Mouse (Mus musculus) spleen, postnatal 10 days (tissue): ENCODE data around the gene Dusp8.
"Not testable (repeated sequence)": the region's sequence is repeated elsewhere in the genome, so short reads cannot be mapped to it uniquely, and the experiment has no call there.

Experiments used
- DNase-seq, 2 experiments: peaks; one replicate each; pipeline ENCODE4 v3.0.0; 2021 to 2022; ENCODE audit warnings: low spot score in 2 of 2

The Dusp8 gene

DNA sequence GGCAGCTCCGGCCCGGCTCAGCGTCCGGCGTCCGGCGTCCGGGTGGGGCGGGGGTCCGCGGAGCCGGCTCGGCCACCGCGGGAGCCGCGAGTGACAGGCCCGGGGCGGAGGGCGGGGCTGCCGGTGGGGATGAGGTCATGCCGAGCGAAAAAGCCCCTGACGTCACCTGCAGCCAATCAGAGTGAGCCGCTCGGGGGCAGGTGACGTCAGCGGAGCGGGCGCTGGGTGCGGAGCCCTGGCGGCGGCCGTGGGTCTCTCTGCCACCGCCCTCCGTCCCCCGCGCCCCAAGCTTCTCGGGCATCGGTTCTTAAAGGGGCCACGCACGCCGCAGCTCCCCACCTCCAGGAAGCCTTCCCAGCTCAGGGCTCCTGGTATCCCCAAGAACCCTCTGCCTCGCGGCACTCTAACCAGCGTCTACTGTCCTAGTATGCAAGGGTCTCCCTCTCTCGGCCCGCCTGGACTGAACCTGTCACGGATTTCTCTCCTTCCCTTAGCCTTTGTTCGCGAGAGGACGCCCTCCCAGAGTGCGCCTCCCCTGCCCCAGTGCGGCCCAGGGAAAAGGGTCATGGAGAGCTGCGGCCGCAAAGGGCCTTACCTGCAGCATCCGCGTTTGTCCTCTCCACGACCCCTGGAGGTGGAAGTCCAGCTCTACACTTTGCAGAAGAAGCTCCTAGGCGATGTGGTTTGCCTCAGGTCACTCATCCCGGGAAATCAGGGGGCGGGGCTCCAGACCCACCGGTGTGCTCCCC is at the start of gene Dusp8:
Gene Dusp8, minus strand, starts transcription at position 661 of the 749 bp plus-strand sequence.
- peak; percentile 94 to 95 for DNase-seq

DNA sequence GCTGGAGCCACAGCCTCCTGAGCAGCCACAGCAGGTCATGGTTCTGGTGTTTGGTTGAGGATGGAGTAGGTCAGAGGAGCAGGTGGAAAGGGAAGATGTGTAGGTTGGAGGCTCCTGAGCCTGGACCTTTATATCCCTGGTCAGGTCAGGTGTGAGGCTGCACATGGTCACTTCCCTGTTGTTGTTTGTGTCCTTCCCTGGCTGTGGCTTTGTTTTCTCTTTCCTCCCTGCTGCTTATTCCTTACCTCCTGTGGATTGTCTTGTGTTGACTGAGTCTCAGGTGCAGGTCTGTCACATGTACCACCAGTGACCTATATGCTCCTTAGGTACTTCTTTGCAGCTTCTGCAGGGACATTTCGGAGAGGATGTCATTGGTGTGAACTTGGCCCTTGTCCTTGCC is 48.9 kb upstream of the Dusp8 start, which contains the start of gene Gm45337:
Gene Gm45337, minus strand, starts transcription at position 101 of the 400 bp plus-strand sequence.
- DNase-seq, result no peak

GRCm38 (mm10) chr7:142143506-142144010 is 47.9 kb upstream of the Dusp8 start:
- not testable (repeated sequence) for DNase-seq

GRCm38 (mm10) chr7:142140696-142141095 is 45.1 kb upstream of the Dusp8 start:
- DNase-seq, result no peak

DNA sequence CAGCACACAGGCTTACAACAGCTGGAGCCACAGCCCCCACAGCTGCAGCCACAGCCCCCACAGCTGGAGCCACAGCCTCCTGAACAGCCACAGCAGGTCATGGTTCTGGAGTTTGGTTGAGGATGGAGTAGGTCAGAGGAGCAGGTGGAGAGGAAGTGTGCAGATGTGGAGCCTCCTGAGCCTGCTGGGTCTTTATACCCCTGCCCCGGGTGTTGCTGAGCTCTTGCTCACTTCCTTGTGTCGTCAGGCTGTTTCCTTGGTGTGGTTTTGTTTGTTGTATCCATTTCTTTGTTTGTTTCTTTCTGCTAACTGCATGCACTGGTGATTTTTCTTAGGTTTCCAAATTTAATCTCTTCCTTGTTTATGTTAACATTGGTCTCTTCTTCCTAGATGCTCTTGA is 40.3 kb upstream of the Dusp8 start, which contains the start of gene Gm39115:
Gene Gm39115, minus strand, starts transcription at position 101 of the 400 bp plus-strand sequence.
- DNase-seq, result not testable (repeated sequence)

DNA sequence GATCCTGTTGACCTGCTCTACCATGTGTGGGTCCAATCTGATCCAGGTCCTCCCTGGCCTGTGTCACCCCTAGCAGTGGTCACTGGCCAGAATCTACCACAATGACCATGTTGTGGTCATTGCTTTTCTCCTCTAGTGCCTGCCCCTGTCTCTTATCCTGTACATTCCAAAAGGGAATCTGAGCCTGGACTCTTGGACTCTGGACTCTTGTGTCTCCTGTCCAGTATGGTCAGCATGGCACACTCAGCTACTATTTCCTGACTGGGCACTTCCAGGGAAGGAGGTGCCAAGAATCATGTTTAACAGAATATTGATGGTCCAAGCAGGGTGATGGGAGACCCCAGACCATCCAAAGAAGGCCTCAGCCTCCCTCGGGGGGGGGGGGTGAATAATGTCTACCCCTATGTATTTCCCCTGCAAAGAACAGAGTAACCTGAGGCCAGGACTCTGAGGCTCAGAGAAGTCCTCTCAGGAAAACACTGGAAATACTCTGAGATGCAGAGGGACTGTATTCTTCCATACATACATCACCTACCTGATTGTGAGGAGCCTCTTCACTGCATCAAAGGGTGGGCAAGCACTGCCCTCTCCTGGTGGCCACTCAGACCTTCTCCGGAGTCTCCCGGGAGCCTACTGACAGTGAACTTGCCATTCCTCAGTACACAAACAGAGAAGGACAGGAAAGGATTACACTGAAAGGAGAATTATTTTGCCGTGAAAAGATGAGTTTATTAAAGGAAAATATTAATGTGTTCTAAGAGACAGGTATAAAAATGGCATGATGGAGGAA is 38.8 kb upstream of the Dusp8 start:
- no peak for DNase-seq

DNA sequence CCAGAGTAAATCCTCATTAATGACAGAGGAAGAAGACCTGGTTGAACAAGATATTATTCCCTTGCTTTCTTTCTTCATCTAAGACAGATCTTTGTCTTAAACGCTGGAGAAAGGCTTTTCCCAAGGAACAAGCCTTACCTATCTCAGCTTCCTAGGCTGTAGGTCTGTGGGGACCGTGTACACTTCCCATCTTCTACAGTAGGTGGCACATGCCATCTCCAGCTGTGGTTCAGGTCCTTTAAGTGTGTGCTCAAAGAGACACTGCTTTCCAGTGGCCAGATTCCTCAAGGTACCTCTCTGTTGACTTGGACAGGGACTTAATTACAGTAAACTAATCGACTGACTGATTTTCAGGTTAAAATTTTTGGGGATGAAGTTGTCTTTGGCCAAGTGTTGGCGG is 33.2 kb upstream of the Dusp8 start:
- DNase-seq, result no peak

DNA sequence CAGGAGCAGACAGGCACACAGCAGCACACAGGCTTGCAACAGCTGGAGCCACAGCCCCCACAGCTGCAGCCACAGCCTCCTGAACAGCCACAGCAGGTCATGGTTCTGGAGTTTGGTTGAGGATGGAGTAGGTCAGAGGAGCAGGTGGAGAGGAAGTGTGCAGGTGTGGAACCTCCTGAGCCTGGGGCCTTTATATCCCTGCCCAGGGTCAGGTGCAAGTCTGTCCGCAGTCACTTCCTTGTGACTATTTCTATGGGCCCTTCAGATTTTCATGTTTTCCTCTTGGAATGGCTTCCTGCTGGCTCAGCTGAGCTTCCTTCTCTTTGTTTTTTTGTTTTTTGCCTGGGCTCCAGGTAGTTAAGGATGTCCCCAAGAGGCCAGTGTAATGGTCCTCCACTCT is 25.0 kb upstream of the Dusp8 start, which contains the start of gene Gm45618:
Gene Gm45618, minus strand, starts transcription at position 101 of the 400 bp plus-strand sequence.
- not testable (repeated sequence) for DNase-seq

DNA sequence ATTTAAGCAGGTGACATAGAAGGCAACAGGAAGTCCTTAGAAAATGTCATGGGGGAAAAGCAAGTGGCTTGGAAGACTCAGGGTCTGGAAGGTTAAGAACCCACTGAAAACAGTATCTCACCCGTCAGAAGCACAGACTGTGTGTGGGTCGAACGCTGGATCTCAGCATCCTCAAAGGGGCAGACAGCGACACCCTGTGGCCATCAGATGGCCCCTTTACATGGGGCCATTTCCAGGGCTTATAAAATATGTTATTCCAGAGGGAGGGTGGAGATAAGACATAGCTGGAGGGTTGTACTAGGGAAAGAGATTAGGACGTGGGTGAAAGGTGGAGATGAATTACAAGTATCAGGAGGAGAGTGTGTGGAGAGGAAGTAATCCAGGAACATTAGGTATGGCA is 24.0 kb upstream of the Dusp8 start:
- peak in 1 of 2 experiments; percentile 39 for DNase-seq

GRCm38 (mm10) chr7:142104747-142105146 is 9.1 kb upstream of the Dusp8 start:
- no peak for DNase-seq

GRCm38 (mm10) chr7:142097776-142098175 is 2.1 kb upstream of the Dusp8 start:
- DNase-seq, result peak; percentile 81 to 88

GRCm38 (mm10) chr7:142096701-142097100 is 1.1 kb upstream of the Dusp8 start:
- peak in 1 of 2 experiments; percentile 20 for DNase-seq

DNA sequence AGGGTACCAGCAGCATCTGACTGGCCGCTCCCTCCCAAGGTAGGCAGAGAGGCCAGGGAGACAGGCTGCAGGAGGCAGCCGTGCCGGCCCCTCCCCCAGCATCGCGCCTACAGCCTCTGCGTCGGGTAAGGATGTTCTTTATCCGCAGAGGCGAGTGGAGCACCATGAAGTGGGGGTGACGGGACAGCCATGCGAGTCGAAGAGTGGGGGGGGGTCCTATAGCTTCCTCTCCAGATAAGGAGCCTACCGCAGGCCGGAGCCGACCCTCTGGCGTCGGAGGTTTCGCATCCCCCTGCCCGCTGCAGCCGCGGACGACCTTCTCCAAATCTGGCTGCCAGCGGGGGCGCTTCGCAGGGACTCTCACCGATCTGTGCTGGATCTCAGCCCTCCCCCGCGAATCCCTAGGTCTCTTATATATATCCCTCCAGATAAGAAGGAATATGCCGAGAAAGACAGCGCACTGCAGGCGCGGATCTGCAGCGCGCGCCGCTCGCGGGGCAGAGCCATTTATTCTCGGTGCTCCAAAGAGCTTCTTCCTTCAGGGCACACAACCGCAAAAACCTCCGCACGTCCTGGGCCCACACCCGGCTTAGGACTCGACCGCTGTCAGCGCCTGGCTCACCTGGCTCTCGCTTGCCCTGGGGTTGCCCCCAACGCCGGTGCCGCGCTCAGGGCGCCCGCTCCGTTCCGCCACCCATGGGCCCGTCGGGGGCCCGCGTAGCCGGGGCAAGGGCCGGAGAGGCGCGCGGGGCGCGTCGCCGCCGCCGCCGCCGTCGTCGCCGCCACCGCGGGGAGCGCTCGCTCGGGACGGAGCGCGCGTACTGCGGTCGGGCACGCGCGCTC is 1.1 kb downstream of the Dusp8 start:
- DNase-seq, result peak; percentile 66 to 71

DNA sequence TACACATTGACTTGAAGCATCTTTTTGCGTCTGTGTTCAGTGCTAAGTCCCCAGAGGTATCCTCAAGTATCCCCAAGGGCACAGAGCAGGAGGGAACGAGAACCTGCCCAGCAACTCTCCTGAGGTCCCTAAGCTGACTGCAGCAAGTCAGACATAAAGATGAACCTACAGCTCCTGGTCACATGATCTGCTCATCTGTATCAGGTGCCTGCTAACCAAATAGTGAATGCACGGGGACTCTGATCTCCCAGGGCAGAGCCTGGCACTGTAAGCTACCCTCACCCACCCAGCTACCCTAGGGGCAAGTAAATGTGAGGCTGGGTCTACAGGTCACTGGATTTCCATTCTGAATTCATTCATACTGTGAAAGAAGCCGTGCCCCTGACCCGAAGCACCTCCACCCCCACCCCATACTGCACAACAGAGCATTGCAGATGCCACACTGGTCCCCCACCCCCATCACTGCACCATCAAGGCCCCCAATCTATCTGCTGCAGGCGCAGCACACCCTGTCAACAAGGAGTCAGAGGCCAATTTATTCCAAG is 1.9 kb downstream of the Dusp8 start:
- peak; percentile 15 to 44 for DNase-seq

GRCm38 (mm10) chr7:142092991-142093390 is 2.7 kb downstream of the Dusp8 start:
- peak; percentile 18 to 31 for DNase-seq

- peak in 1 of 2 experiments; percentile 37 for DNase-seq
Measured at GRCm38 (mm10) chr7:142091848-142092247, 3.8 kb downstream of the Dusp8 start.

GRCm38 (mm10) chr7:142089648-142090447 is 5.8 kb downstream of the Dusp8 start:
- peak; percentile 35 for DNase-seq

GRCm38 (mm10) chr7:142088886-142089285 is 6.8 kb downstream of the Dusp8 start:
- DNase-seq, result peak; percentile 64 to 69

DNA sequence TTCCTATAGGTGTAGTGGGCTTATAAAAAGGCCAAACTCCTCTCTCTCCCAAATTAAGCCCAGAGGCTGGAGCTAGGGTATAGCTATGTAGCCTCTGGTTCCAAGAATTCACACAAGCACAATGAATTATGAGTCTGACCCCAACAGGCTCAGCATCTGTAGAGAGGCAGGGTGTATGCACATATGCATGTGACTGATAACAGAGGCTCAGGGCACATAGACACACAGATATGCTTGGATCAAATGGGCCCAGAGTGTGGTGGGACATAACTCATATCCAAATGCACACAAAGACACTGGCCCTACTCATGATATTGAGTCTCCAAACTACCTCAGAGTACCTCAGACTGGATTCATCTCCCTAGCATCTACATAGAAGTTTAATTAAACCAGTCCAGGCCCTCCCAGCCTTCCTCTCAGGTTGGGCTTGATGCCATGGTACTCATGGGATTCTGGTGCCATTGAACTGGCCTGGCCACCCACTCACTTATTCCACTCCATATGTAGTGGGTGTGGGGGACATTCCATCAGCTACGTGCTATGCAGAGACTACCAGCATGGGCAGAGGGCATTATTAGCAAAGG is 8.5 kb downstream of the Dusp8 start:
- DNase-seq, result peak; percentile 55 to 62
